Mouse (Mus musculus) megakaryocyte, embryonic 14.5 days (primary cell): ENCODE measurements around the gene Prickle4.

Experiments used
- FLI1 ChIP-seq: IDR thresholded peaks from 2 replicates; pipeline ENCODE4 v1.6.1; 2012; ENCODE audit warnings: low read length, inconsistent platforms, mixed read lengths
- GATA1 ChIP-seq: IDR thresholded peaks from 3 replicates; pipeline ENCODE4 v1.6.1; 2012; ENCODE audit warnings: mixed read lengths, low read length, inconsistent platforms, borderline replicate concordance

DNA sequence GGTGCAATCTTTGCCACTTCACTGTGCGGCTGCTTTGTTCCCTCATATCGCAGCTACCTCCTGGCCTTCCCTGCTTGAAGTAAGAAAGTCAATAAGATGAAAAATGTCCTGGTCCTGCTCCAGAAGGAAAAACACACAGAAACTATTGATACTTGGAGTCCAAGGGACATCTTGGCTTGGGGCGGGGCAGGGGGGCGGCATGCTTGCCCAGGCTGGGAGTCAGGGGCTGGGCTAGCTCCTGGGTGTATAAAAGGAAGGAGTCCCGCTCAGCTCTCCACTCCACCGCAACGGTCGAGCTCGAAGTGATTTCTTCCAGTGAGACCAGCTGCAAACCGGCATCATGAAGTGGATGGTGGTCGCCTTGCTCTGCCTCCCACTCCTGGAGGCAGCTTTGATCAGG, 32.0 kb upstream of the Prickle4 start, which contains the start of gene Pgc:
- TF ChIP-seq FLI1 (no peak), GATA1 (no peak)
